Mouse (Mus musculus) erythroblast, embryonic 14.5 days (primary cell): ENCODE results near the gene Tll2. TPM values are rescaled to one million over a fixed set of nuclear protein-coding genes. Genes with fewer than 3 reads are reported as not detected.

ENCODE experiments used
- H3K27me3 ChIP-seq: 2 replicates; pipeline ENCODE4 v1.6.1; 2012; ENCODE audit warnings: inconsistent platforms; ENCODE audit not compliant: control insufficient read depth
- H3K36me3 ChIP-seq: 2 replicates; pipeline ENCODE4 v1.6.1; 2012; ENCODE audit warnings: mild to moderate bottlenecking, inconsistent platforms; ENCODE audit not compliant: control insufficient read depth
- H3K4me1 ChIP-seq: 2 replicates; pipeline ENCODE4 v1.6.1; 2012; ENCODE audit warnings: inconsistent platforms; ENCODE audit not compliant: control insufficient read depth
- H3K4me3 ChIP-seq: replicated peaks from 2 replicates; pipeline ENCODE3; 2012; ENCODE audit warnings: moderate library complexity, mild to moderate bottlenecking, inconsistent platforms
- H3K9me3 ChIP-seq: 2 replicates; pipeline ENCODE4 v1.6.1; 2012; ENCODE audit warnings: low read length, inconsistent platforms, mixed read lengths; ENCODE audit not compliant: control insufficient read depth
- GATA1 ChIP-seq: IDR thresholded peaks from 2 replicates; pipeline ENCODE4 v1.6.1; 2012; ENCODE audit warnings: low read length, inconsistent platforms, mixed read lengths
- TAL1 ChIP-seq: IDR thresholded peaks from 3 replicates; pipeline ENCODE4 v1.6.1; 2012; ENCODE audit warnings: low read length, inconsistent platforms, mixed read lengths
- polyA plus RNA-seq: library from polyadenylated mRNA; stranded (reverse); fragments of >175 nt; gene quantifications from 2 replicates; pipeline ENCODE4 v1.2.3, GENCODE M21; 2012

Gene Tll2
- polyA plus RNA-seq, 1 experiment = not detected

DNA sequence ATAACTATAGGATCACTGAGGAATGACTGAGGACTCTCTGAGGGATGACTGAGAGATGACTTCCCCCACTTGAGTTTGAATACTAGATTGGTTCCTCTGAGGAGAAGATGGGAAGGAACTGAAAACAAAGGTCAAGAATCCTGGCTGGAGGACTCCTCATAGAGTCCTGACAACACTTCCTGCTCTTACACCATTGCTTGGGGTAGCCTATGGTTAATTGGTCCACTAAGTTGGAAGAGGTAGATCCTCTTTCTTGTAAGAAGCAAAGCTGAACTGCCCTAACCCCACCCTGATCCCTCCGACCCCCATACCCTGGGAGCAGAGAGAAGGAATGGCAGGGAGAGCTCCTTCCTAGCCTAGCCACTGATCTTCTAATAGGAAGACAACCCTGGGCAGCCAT, 154.9 kb downstream of the Tll2 start:
- Histone ChIP-seq H3K4me1 (no peaks in the 10 kb centered on the region), H3K27me3 (no peaks in the 10 kb centered on the region), H3K36me3 (no peaks in the 10 kb centered on the region), H3K9me3 (no peaks in the 10 kb centered on the region), H3K4me3 (no peak overlapping the region)
- no peak for TF ChIP-seq GATA1
- TF ChIP-seq TAL1 = no peak

GRCm38 (mm10) chr19:41048187-41048559, 158.5 kb downstream of the Tll2 start:
- TF ChIP-seq GATA1 = no peak
- no peak for TF ChIP-seq TAL1
- H3K4me3 ChIP-seq = no peak overlapping the region
- no peaks in the 10 kb centered on the region for H3K4me1 ChIP-seq
- no peaks in the 10 kb centered on the region for H3K9me3 ChIP-seq
- H3K36me3 ChIP-seq = no peaks in the 10 kb centered on the region
- no peaks in the 10 kb centered on the region for H3K27me3 ChIP-seq

- Histone ChIP-seq H3K27me3 (no peaks in the 10 kb centered on the region), H3K9me3 (no peaks in the 10 kb centered on the region), H3K4me1 (no peaks in the 10 kb centered on the region), H3K4me3 (no peak overlapping the region), H3K36me3 (no peaks in the 10 kb centered on the region)
- TF ChIP-seq TAL1 (no peak), GATA1 (no peak)
Observed at GRCm38 (mm10) chr19:41047437-41048186, 159.0 kb downstream of the Tll2 start.

DNA sequence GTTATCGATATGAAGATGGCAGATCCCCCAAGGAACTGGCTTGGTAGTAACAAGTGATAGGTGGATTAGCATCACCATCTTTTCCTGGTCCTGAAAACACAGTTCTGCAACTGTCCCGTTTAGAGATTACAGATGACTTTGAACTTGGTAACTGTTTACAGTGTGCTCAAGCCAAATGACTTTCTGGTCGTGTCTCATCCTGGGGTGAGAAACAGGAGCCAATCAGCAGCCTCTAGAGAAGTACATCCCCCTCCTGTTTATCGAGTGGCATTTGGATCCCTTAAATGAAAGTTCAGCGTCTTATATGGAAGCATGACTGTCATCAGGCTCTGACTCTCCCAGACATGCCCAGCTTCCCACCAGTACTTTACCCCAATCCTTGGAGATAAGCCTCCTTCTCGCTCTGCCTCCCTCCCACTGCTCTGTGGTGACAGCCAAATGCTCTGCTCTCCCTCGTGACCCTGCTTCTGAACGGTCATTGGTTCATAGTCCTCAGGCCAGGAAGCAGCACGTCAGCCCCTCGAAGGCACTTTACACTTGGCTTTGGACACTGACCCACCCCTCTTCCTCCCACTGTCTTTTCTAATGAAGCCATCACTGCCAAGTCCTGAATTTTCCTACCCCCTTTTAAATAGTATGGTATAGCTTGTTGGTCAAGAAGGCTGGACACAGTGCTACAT, 161.4 kb downstream of the Tll2 start:
- TF ChIP-seq GATA1 = no peak
- TF ChIP-seq TAL1 = no peak
- no peak overlapping the region for H3K4me3 ChIP-seq
- no peaks in the 10 kb centered on the region for H3K4me1 ChIP-seq
- no peaks in the 10 kb centered on the region for H3K36me3 ChIP-seq
- no peaks in the 10 kb centered on the region for H3K9me3 ChIP-seq
- no peaks in the 10 kb centered on the region for H3K27me3 ChIP-seq

DNA sequence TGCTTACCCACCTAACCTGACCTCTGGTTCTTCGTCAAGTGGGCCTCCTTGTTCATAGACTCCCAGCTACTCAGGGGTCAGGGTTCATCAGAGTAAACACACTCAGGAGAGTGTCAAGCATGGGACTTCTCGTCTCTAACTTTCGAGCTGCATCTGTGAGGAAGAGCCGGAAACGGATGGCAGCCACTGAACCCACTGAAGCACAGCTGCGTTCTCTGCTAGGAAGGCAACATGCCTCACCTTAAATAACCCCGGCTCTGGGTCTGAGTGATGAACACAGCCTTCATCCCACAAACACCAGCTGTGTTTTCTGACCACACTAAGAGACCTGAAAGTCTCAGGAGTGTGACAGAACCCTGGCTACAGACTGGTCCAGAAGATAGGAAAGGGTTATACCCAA, 167.5 kb downstream of the Tll2 start:
- Histone ChIP-seq H3K36me3 (no peaks in the 10 kb centered on the region), H3K4me3 (no peak overlapping the region), H3K9me3 (no peaks in the 10 kb centered on the region; the same call in 1 of the 2 replicates), H3K27me3 (no peaks in the 10 kb centered on the region), H3K4me1 (no peaks in the 10 kb centered on the region)
- TF ChIP-seq TAL1 (no peak), GATA1 (no peak)

- TF ChIP-seq TAL1 (no peak), GATA1 (no peak)
- no peaks in the 10 kb centered on the region for H3K4me1 ChIP-seq
- H3K9me3 ChIP-seq = no peaks in the 10 kb centered on the region; the same call in 1 of the 2 replicates
- H3K4me3 ChIP-seq = no peak overlapping the region
- H3K27me3 ChIP-seq = peaks cover 11% of the 10 kb centered on the region
- no peaks in the 10 kb centered on the region for H3K36me3 ChIP-seq
Observed at GRCm38 (mm10) chr19:41035809-41036551, 170.7 kb downstream of the Tll2 start.

Other genes with a start within 250 kb of the Tll2 start
- gene Blnk, start 212.3 kb downstream of the Tll2 start, polyA plus RNA-seq = 0.08 TPM in 1 of 2 replicates, not detected in the other
- gene Dntt, start 177.6 kb downstream of the Tll2 start, polyA plus RNA-seq = not detected in 2 replicates
- not detected in 2 replicates for gene Opalin, start 129.7 kb downstream of the Tll2 start, polyA plus RNA-seq
- 0.23 and 0.39 TPM in 2 replicates for gene Tm9sf3, start 57.2 kb upstream of the Tll2 start, polyA plus RNA-seq
- 0.05 and 0.06 TPM in 2 replicates for gene Pik3ap1, start 178.3 kb upstream of the Tll2 start, polyA plus RNA-seq